Mouse (Mus musculus) MEL (cell line): ENCODE results near the gene Kbtbd12.

Experiments
- CTCF ChIP-seq, 3 experiments: IDR thresholded peaks in 2 of 3; conservative IDR thresholded peaks in 1 of 3; 2 replicates each; pipeline ENCODE4 v1.5.1; 2011 to 2012; ENCODE audit warnings: low read length in 3 of 3, low read depth in 2 of 3, mild to moderate bottlenecking in 2 of 3, improper control_type of control experiment in 1 of 3, inconsistent platforms in 1 of 3, mixed read lengths in 1 of 3, moderate library complexity in 1 of 3; ENCODE audit not compliant: control insufficient read depth in 1 of 3, insufficient read depth in 1 of 3, poor library complexity in 1 of 3, severe bottlenecking in 1 of 3
- MXI1 ChIP-seq: IDR thresholded peaks from 2 replicates; pipeline ENCODE4 v1.6.1; 2011; ENCODE audit warnings: mild to moderate bottlenecking, low read depth, low read length, improper control_type of control experiment
- NELFE ChIP-seq: IDR thresholded peaks from 2 replicates; pipeline ENCODE4 v1.6.1; 2011; ENCODE audit warnings: low read depth, low read length, improper control_type of control experiment
- ZKSCAN1 ChIP-seq: IDR thresholded peaks from 2 replicates; pipeline ENCODE4 v1.6.1; 2012; ENCODE audit warnings: low read depth, mild to moderate bottlenecking, inconsistent platforms, low read length, improper control_type of control experiment, moderate library complexity

GRCm38 (mm10) chr6:88523451-88523850 lies 114.3 kb downstream of the Kbtbd12 start:
- TF ChIP-seq CTCF (IDR thresholded peaks at IDR 0.05 in 2 of 3, conservative IDR thresholded peaks at IDR 0.05 in 1 of 3; ENCODE audit: control insufficient read depth in 1 of 3, insufficient read depth in 1 of 3, low read depth in 2 of 3, low read length in 3 of 3, poor library complexity in 1 of 3, severe bottlenecking in 1 of 3) (no peak), NELFE (no peak), ZKSCAN1 (no peak), MXI1 (no peak)
